Mouse (Mus musculus): Measurements from ENCODE around the gene Oas1a. TPM values are rescaled to one million over a fixed set of nuclear protein-coding genes. Genes with fewer than 3 reads are reported as not detected.
"Not testable (repeated sequence)": the region's sequence is repeated elsewhere in the genome, so short reads cannot be mapped to it uniquely, and the experiment has no call there.

Oas1a gene
- total RNA-seq, 2 experiments from 2014 or later: 12.0 TPM

GRCm38 (mm10) chr5:120894692-120895091, 12.6 kb downstream of the Oas1a start:
- ATAC-seq (replicated peaks; ENCODE audit: poor library complexity): not testable (repeated sequence)

- not testable (repeated sequence) for ATAC-seq (replicated peaks; ENCODE audit: poor library complexity)
Measured at GRCm38 (mm10) chr5:120893866-120894265, 13.5 kb downstream of the Oas1a start.

- no peak for ATAC-seq (replicated peaks; ENCODE audit: poor library complexity)
Measured at GRCm38 (mm10) chr5:120892243-120892660, 15.1 kb downstream of the Oas1a start.

DNA sequence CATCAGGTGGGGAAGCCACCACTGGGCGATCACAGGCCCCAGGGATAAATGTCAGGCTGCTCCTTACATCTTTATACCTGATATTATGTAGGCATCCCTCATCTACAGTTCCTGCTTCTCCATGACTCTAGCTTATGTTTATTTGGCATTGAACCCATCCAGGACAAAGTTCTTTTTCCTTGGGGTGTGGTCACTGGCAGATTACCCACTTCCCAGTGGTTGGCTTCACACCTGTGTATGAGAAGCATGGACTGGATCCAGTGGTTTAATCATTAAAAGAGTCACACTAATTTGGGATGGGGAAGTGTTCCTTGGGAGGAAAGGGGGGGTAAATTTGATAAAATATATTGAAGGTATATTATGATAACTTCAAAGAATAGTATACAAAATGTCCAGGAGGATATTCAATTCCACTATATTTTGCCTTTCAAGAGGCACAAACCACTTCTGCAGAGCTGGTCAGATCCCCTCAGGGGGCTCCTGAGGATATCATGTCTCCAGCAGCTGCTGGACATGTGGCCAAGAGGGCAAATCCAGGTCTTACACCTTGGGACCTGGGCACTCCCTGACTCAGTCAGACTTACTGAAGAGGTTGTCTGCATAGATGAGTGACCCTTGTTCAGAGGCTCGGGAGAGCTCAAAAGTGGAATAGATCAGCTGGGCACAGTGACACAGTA, 15.6 kb downstream of the Oas1a start:
- ATAC-seq (replicated peaks; ENCODE audit: poor library complexity): not testable (repeated sequence)

DNA sequence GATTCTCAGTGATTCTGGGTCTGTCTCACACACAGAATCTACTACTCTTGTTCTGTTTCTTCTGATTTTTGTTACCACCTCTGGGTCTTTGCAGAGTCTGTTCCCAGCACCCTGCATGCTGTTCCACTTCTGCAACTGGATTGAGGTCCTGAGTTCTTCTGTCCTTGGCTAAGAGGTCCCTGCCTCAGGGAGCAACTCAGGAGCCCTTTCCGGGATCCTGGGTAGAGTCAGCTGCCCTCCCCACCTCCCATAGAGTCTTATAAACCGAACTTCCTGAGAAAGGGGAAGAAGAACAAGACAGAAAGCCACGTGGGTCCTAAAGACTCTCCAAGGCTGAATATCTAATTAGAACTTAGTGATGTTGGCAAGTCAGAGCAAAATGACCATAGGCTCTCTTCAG, 16.3 kb downstream of the Oas1a start:
- ATAC-seq (replicated peaks; ENCODE audit: poor library complexity): peak; percentile 31; the same call in 1 of the 2 replicates

DNA sequence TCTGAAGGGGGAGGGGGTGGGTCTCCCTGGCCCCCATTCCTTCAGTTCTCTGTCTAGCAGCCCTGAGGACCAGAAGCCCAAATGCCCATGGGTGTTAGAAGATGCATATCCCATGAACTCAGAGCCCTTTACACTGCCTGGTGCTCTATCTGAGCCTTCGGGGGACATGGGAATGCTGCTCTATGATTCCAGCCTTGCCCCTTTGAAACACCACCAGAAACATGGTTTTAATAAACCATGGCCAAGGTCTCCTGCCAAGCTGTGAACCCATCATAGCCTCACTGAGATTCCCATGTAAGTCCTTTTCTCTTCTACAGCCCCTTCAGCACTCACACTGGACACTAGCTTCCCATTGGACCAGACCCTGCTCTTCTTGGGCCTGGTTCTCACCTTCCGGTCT, 17.3 kb downstream of the Oas1a start:
- ATAC-seq (replicated peaks; ENCODE audit: poor library complexity): no peak

DNA sequence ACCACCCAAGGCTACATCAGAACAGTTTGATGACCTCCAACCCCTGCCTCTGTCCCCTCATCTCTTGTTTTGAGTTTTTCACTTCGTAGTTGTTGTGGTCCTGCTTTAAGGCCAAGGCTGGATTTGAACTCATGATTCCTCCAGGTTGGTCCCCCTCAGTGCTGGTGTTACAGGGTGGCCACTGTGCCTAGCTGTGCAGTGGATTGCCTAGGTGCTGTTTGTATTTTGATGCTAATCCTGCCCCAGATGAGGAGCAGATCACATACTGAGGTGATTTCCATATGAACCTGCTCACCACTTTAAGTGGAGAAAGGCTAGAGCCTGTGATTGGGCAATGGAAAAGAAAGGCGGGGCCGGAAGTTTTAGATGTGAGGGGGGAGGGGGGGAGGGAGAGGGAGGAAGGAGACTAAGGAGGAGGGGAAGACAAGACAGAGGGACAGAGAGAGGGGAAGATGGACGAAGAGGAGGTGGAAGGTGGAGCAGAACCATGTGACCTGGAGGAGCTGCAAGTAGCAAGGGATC, 19.0 kb downstream of the Oas1a start:
- ATAC-seq (replicated peaks; ENCODE audit: poor library complexity): 0 out of 2 replicates have a peak, but pooled peaks have one; percentile 11

- ATAC-seq (replicated peaks; ENCODE audit: poor library complexity): no peak
Measured at GRCm38 (mm10) chr5:120887831-120888230, 19.5 kb downstream of the Oas1a start.

DNA sequence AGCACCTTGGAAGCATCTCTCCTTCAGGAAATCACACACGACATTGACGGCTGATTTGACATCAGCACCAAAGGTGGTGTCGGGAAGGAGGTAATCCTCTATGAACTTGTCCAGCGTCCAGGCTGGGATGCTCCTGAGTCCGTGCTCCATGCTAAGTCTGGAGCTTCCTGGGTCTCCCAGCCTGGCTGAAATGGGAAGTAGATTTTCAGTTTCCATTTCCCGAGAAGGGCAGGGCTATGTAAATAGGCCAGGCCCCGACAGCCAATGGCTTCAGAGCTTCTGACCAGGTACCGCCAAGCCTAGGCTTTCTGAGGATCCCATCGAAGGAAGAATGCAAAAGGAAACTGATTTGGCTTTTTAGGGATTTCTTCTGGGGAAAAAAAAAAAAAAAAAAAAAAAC, 19.9 kb downstream of the Oas1a start, which contains the start of gene Oas1g:
TSS of gene Oas1g (minus strand) at position 201 of the 400 bp plus-strand sequence.
- ATAC-seq (replicated peaks; ENCODE audit: poor library complexity): 0 out of 2 replicates have a peak, but pooled peaks have one; percentile 17

- ATAC-seq (replicated peaks; ENCODE audit: poor library complexity): not testable (repeated sequence)
Measured at GRCm38 (mm10) chr5:120881681-120882080, 25.6 kb downstream of the Oas1a start.

- ATAC-seq (replicated peaks; ENCODE audit: poor library complexity): not testable (repeated sequence)
Measured at GRCm38 (mm10) chr5:120878803-120879202, 28.5 kb downstream of the Oas1a start.

DNA sequence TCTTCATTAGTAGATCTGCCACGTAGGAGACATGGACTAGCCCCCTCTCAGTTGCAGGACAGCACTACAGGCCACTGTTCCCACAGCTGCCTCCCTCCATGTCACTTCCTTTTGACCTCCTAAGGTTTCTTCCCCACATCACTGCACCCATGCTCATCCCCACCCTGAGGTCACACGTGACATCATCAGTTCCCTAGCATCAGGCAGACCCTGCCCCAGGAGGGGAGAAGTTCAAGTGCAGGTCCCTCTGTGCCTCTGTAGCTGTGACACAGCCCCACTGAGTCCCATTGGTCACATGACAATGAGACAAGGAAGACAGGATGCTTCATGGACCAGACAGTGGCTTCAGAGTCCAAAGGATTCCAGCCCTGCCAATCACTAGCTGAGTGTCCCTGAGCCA, 29.9 kb downstream of the Oas1a start:
- ATAC-seq (replicated peaks; ENCODE audit: poor library complexity): not testable (repeated sequence)

DNA sequence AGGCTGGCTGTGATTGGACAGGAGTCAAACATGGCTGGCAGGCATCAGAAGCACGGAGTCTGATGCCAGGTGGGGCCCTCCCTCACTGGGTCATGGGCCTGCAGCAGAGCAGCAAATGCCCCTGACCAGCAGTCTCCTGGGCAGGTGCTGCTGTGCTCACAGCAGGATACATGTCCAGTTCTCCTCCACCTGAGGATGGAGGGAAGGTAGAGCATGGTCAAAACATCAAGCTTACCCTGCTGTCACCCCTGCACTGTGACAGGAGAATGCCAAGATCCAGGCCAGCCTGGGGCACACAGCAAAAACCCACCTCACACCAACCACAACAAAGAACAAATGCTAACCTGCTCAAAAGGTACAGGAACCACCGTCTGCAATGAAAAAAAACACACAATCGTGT, 30.5 kb downstream of the Oas1a start:
- ATAC-seq (replicated peaks; ENCODE audit: poor library complexity): not testable (repeated sequence)

- no peak for ATAC-seq (replicated peaks; ENCODE audit: poor library complexity)
Measured at GRCm38 (mm10) chr5:120871469-120871868, 35.9 kb downstream of the Oas1a start.

GRCm38 (mm10) chr5:120870782-120871181, 36.5 kb downstream of the Oas1a start:
- ATAC-seq (replicated peaks; ENCODE audit: poor library complexity): no peak

GRCm38 (mm10) chr5:120870081-120870480, 37.2 kb downstream of the Oas1a start:
- no peak for ATAC-seq (replicated peaks; ENCODE audit: poor library complexity)

GRCm38 (mm10) chr5:120869436-120870015, 37.8 kb downstream of the Oas1a start:
- no peak for ATAC-seq (replicated peaks; ENCODE audit: poor library complexity)

DNA sequence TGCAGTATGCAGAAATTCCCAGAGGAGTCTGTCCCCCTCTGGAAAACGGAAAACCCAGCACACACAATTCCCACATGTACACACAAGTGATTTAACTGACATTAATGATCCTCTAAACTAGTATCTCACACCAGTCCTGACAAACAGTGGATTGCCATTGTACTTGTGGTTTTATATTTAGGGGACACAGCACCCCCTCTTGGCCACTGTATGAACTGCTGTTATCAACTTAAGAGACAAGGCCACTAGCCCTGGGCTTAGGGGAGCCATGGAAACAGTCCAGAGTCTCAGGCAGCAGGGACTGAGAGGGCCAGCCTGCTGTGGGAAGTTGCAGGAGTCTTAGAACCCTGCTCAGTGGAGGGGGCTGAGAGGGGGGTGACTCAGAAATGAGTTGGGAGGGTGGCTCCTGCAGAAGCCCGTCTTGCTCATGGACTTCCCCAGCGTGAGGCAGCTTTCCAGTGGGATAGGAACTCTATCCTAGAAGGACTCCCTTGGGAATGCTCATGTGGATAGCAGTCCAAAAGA, 41.9 kb downstream of the Oas1a start:
- peak; percentile 72 for ATAC-seq (replicated peaks; ENCODE audit: poor library complexity)

GRCm38 (mm10) chr5:120861121-120861520, 46.2 kb downstream of the Oas1a start, which contains the start of gene Oas1h:
TSS of gene Oas1h (plus strand) at chr5:120861421.
- no peak for ATAC-seq (replicated peaks; ENCODE audit: poor library complexity)

DNA sequence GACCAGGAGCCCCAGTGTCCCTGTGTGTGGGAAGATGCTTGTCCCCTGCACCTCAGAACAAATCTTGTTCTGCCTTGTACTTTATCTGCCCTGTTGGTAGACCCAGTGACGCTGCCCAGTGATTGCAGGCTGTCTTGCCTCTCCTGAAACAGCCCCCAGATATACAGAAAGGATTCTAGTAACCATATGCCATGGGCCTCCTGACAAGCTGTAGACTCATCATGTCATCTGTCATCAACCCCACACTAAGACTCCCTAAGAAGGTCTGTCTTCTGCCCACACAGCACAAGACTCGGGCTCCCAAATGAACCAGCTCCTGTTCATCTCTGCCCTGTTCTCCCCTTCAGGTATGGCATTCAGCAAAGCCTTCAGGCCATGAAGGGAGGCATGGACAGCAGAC, 48.1 kb downstream of the Oas1a start:
- ATAC-seq (replicated peaks; ENCODE audit: poor library complexity): no peak

GRCm38 (mm10) chr5:120849601-120850136, 57.7 kb downstream of the Oas1a start:
- peak; percentile 72 for ATAC-seq (replicated peaks; ENCODE audit: poor library complexity)

DNA sequence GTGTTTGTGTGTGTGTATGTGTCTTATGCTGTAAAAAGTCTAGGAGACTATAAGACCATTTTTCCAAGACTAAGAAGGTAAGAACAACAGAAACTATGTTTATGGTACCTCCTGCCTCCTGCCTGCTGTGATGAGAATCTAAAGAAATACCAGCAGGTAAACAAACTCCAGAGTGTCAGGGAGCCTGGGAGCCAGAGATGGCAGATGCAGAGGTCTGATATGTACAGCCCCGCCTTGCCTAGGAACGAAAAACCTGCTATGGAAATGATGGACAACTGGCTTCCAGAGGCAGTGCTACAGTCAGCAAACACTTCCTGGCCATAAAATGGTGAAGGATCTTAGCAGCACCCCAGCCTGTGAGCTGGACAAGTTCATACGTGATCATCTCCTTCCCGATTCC, 60.3 kb downstream of the Oas1a start, which contains the start of gene Oas1f:
TSS of gene Oas1f (plus strand) at position 301 of the 400 bp plus-strand sequence.
- ATAC-seq (replicated peaks; ENCODE audit: poor library complexity): no peak
